Mouse (Mus musculus): Measurements from ENCODE around the gene Gm9611. TPM values are rescaled to one million over a fixed set of nuclear protein-coding genes. Genes with fewer than 3 reads are reported as not detected.
"Not testable (repeated sequence)": the region's sequence is repeated elsewhere in the genome, so short reads cannot be mapped to it uniquely, and the experiment has no call there.

Gene Gm9611
- total RNA-seq (2022) = not detected

- DNase-seq (ENCODE audit: low spot score in 2 of 2) = not testable (repeated sequence)
Measured at GRCm38 (mm10) chr14:42297258-42297657, at the start of gene Gm9611. Gene Gm9611, minus strand, starts transcription at chr14:42297358.

GRCm38 (mm10) chr14:42309910-42310309 lies 12.8 kb upstream of the Gm9611 start, which contains the start of gene Gm7995:
Gene Gm7995, plus strand, starts transcription at chr14:42310210.
- not testable (repeated sequence) for DNase-seq (ENCODE audit: low spot score in 2 of 2)

GRCm38 (mm10) chr14:42259948-42260347 lies 37.2 kb downstream of the Gm9611 start, which contains the start of gene Gm17026:
Gene Gm17026, minus strand, starts transcription at chr14:42260048.
- not testable (repeated sequence) for DNase-seq (ENCODE audit: low spot score in 2 of 2)

Small RNA genes within 50 kb of the gene (microRNA-seq; reads per million reads assigned to microRNA genes)
- gene Gm25208 (0 reads per million in 2 experiments), gene Gm25892 (0 reads per million in 2 experiments)

Other genes with a start within 250 kb of the Gm9611 start
- not detected for gene Gm7951, start 180.0 kb downstream of the Gm9611 start, total RNA-seq (2022)
- not detected for gene Gm17027, start 134.7 kb downstream of the Gm9611 start, total RNA-seq (2022)
- gene Gm3573, start 106.6 kb downstream of the Gm9611 start, total RNA-seq (2022) = 1 to 10 TPM; 1.1 to 2.7 (median 2.2) TPM
- not detected for gene Gm17026, start 37.3 kb downstream of the Gm9611 start, total RNA-seq (2022)
- gene Gm7995, start 12.9 kb upstream of the Gm9611 start, total RNA-seq (2022) = not detected
- not detected for gene Gm8005, start 142.3 kb upstream of the Gm9611 start, total RNA-seq (2022)
- not detected for gene Gm8011, start 166.5 kb upstream of the Gm9611 start, total RNA-seq (2022)
- gene Gm8020, start 205.0 kb upstream of the Gm9611 start, total RNA-seq (2022) = not detected
- gene Gm8024, start 226.9 kb upstream of the Gm9611 start, total RNA-seq (2022) = not detected